Mouse (Mus musculus) midbrain, postnatal 0 days (tissue): ENCODE measurements around the gene Acot13. TPM values are rescaled to one million over a fixed set of nuclear protein-coding genes. Genes with fewer than 3 reads are reported as not detected.
A peak's percentile ranks its signal among the peaks of the same experiment; 100 is the strongest.
"Not testable (repeated sequence)": the region's sequence is repeated elsewhere in the genome, so short reads cannot be mapped to it uniquely, and the experiment has no call there.

ENCODE experiments used
- ATAC-seq: fragments of 200-750 bp; cut with Nextera tagmentation; 2 replicates; pipeline ENCODE4 v1.8.0; 2017; ENCODE audit warnings: moderate number of reproducible peaks, mild to moderate bottlenecking, moderate TSS enrichment, moderate library complexity; ENCODE audit not compliant: low FRiP score
- DNase-seq: peaks from one replicate; pipeline ENCODE4 v3.0.0-alpha.2; 2015; ENCODE audit warnings: low spot score
- H3K27ac ChIP-seq: fragments of 300-500 bp; sonication (generic); 2 replicates; pipeline ENCODE4 v1.5.1; 2014; ENCODE audit warnings: low read depth, mild to moderate bottlenecking, low read length, mixed read lengths
- H3K27me3 ChIP-seq: fragments of 300-500 bp; sonication (generic); 2 replicates; pipeline ENCODE4 v1.6.1; 2014; ENCODE audit warnings: low read length, control low read depth, mixed read lengths; ENCODE audit not compliant: insufficient read depth
- H3K36me3 ChIP-seq: fragments of 300-500 bp; sonication (generic); 2 replicates; pipeline ENCODE4 v1.6.1; 2014; ENCODE audit warnings: low read length, control low read depth, mixed read lengths; ENCODE audit not compliant: insufficient read depth
- H3K4me1 ChIP-seq: fragments of 300-500 bp; sonication (generic); 2 replicates; pipeline ENCODE4 v1.6.1; 2014; ENCODE audit warnings: mild to moderate bottlenecking, control low read depth, antibody characterized with exemption, low read length, mixed read lengths; ENCODE audit not compliant: insufficient read depth
- H3K4me2 ChIP-seq: fragments of 300-500 bp; sonication (generic); 2 replicates; pipeline ENCODE4 v1.6.1; 2014; ENCODE audit warnings: low read depth, mild to moderate bottlenecking, low read length, mixed read lengths; ENCODE audit not compliant: poor library complexity, severe bottlenecking
- H3K4me3 ChIP-seq: fragments of 300-500 bp; sonication (generic); 2 replicates; pipeline ENCODE4 v1.5.1; 2014; ENCODE audit warnings: low read depth, mild to moderate bottlenecking, low read length, moderate library complexity
- H3K9ac ChIP-seq: fragments of 300-500 bp; sonication (generic); replicated peaks from 2 replicates; pipeline ENCODE4 v1.6.1; 2014; ENCODE audit warnings: mild to moderate bottlenecking, low read length, moderate library complexity, mixed read lengths; ENCODE audit not compliant: poor library complexity, severe bottlenecking
- H3K9me3 ChIP-seq: fragments of 300-500 bp; sonication (generic); 2 replicates; pipeline ENCODE4 v1.6.1; 2016; ENCODE audit warnings: low read length, control low read depth
- CTCF ChIP-seq: IDR thresholded peaks from 2 replicates; pipeline ENCODE4 v1.5.1; 2016; ENCODE audit warnings: antibody characterized with exemption, mild to moderate bottlenecking
- WGBS: fragments of 180-500 bp; shearing (Covaris S2); extraction: QIAGEN DNeasy Blood & Tissue Kit; methylation state at CpG from one replicate; pipeline ENCODE4 v1.1.7; 2014; 5-methylcytosine and 5-hydroxymethylcytosine counted together
- polyA plus RNA-seq: library from polyadenylated mRNA; unstranded; fragments of >200 nt; fragmentation: Nextera tagmentation; extraction: Ambion mirVana; gene quantifications from 2 replicates; pipeline ENCODE4 v1.2.1, GENCODE M21; 2015
- total RNA-seq: library from RNA; depleted of rRNA; stranded (reverse); fragments of >200 nt; gene quantifications from 2 replicates; pipeline ENCODE4 v1.2.3, GENCODE M21; 2014; rRNA removed

Acot13 gene
- total and polyA plus RNA-seq, 2 experiments from 2014 or later = 25.4 to 67.1 TPM

DNA sequence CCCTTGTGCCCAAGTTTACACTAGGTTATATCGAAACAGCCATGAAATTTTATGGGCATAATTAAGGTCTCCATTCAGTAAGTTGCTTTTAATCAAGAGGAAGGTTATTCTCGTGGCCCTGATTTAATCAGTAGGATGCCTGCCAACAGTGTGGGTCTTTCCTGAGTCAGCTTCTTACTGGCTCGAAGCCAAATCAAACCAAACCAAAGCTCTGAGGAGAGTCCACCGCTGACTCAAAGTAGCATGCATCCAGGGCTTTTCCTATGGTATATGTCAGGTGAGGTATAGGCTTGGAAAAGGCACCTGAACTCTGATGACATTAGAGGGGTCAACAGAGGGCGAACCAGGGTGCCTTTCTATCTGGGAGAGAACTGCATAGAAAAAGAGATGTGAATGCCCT, 49.4 kb downstream of the Acot13 start:
- no peak for TF ChIP-seq CTCF
- no peak overlapping the region for H3K4me3 ChIP-seq
- H3K27me3 ChIP-seq = no peaks in the 10 kb centered on the region
- H3K9ac ChIP-seq = no peak overlapping the region
- no peak overlapping the region for H3K27ac ChIP-seq
- H3K9me3 ChIP-seq = no peaks in the 10 kb centered on the region
- 61% methylated on average over 5 of the region's 5 CpGs for WGBS
- ATAC-seq (no peak), DNase-seq (peak; percentile 43)
- H3K4me2 ChIP-seq = no peak overlapping the region
- no peaks in the 10 kb centered on the region for H3K36me3 ChIP-seq
- H3K4me1 ChIP-seq = no peaks in the 10 kb centered on the region

DNA sequence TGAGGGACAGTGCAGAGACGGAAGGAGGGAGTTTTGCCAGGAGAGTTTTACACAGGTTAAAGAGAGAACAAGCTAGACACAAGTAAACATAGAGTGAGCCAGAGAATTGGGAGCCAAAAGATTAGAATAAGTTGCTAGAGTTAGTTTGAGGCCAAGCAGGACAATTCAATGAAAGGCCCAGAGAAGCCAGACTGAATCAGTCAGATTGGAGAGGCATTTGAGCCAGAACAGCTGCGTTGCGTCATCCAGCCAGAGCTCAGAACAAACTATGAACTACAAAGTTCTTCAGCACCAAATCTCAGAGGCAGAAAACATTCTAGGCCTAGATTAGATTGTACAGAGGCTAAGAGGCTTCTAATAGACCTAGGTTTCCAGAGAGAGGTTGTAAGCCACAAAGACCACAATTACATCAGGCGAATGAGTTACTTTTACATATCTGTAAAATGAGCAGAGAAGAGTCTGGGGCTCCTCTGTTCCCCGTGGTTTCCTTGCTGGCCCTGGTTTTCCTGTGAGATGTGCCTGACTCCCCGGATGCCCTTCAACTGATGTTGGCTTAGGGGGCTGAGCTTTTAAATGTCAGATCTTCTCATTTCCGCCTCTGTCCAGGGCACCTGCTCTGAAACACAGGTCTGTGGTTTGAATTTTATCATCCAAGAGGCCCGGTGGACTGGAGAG, 52.5 kb downstream of the Acot13 start:
- H3K4me1 ChIP-seq = no peaks in the 10 kb centered on the region
- 89% methylated on average over 8 of the region's 8 CpGs for WGBS
- no peak for DNase-seq
- H3K4me3 ChIP-seq = no peak overlapping the region
- no peak overlapping the region for H3K4me2 ChIP-seq
- ATAC-seq = no peak
- TF ChIP-seq CTCF = no peak
- H3K9ac ChIP-seq = no peak overlapping the region
- H3K9me3 ChIP-seq = no peaks in the 10 kb centered on the region
- H3K27ac ChIP-seq = no peak overlapping the region
- no peaks in the 10 kb centered on the region for H3K27me3 ChIP-seq
- H3K36me3 ChIP-seq = no peaks in the 10 kb centered on the region

DNA sequence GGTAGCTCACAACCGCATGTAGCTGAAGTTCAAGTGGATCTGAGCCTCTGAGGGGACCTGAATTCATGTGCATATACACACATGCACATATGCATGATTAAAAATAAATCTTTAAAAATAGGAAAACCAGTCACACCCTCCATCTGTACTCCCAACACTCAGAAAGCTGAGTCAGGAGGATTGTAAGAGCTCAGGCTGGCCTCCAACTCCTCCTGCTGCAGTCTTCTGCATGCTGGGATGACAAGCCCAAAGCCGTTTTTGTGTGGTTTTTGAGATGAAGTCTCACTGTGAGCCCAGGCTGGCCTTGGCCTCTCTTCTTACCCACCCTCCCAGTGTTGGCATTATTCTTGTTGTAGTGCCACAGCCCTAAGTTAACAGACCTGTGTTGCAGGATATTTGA, 53.3 kb downstream of the Acot13 start:
- Histone ChIP-seq H3K27ac (no peak overlapping the region), H3K36me3 (no peaks in the 10 kb centered on the region), H3K27me3 (no peaks in the 10 kb centered on the region), H3K4me1 (no peaks in the 10 kb centered on the region), H3K4me3 (no peak overlapping the region), H3K9me3 (no peaks in the 10 kb centered on the region), H3K9ac (no peak overlapping the region), H3K4me2 (no peak overlapping the region)
- ATAC-seq (no peak), DNase-seq (no peak)
- no peak for TF ChIP-seq CTCF
- 77% methylated on average over 2 of the region's 2 CpGs for WGBS

DNA sequence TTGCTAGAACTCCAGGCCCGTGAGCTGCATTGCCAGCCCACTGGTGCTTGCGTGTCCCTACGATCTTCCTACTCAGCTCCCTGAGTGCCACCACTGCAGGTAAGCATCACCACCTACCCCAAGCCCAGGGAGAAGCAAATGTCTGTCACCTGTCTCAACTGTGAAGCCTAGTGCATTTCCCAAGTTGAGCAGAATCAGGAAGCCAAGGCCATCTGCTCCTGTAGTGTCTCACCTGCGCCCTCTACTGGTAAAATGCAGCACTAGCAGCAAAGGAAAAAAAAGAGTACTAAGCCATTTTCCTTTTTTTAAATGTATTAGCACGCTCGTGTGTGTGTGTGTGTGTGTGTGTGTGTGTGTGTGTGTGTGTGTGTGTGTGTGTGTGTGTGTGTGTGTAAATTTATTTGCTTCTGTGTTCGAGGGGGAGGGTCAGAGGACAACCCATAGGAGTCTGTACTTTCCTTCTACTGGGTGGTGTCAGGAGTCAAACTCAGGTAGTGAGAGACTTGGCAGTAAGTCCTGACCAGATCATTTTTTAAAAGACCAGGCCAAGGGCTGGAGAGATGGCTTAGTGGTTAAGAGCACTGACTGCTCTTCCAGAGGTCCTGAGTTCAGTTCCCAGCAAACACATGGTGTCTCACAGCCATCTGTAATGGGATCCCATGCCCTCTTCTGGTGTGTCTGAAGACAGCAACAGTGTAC, 55.0 kb downstream of the Acot13 start:
- Histone ChIP-seq H3K27ac (no peak overlapping the region), H3K36me3 (no peaks in the 10 kb centered on the region), H3K9me3 (no peaks in the 10 kb centered on the region), H3K27me3 (no peaks in the 10 kb centered on the region), H3K4me1 (no peaks in the 10 kb centered on the region), H3K4me2 (no peak overlapping the region), H3K4me3 (no peak overlapping the region), H3K9ac (no peak overlapping the region)
- no peak for ATAC-seq
- peak; percentile 86 for TF ChIP-seq CTCF
- WGBS = 46% methylated on average over 6 of the region's 7 CpGs
- peak; percentile 74 for DNase-seq

DNA sequence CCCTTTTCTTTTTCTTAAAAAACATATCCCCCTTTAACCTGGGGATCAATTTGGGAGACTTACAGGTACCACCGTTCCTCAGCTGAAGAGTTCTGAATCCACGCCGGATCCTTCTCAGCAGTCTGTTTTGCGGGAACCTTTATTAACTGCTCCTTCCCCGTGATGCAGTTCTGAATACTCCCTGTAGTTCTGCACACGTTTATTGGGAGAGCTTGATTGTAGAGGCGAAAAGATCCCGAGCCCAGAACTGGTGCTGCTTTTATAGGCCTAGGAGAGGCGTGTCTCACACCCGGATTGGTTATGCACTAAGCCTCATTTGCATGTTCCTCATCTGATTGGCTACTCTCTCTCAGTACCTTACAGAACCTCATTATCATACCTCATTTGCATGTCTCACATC, 59.9 kb downstream of the Acot13 start:
- H3K9me3 ChIP-seq, H3K36me3 ChIP-seq, H3K4me3 ChIP-seq, H3K9ac ChIP-seq, ATAC-seq, H3K27ac ChIP-seq, H3K4me2 ChIP-seq, H3K27me3 ChIP-seq, DNase-seq, H3K4me1 ChIP-seq: not testable (repeated sequence)
- 97% methylated on average over 10 of the region's 10 CpGs for WGBS

Other genes with a start within 250 kb of the Acot13 start
- 48.8 and 57.4 TPM in 2 replicates for gene Ripor2, start 249.4 kb downstream of the Acot13 start, total RNA-seq
- 17.7 and 19.6 TPM in 2 replicates for gene Ripor2, start 249.4 kb downstream of the Acot13 start, polyA plus RNA-seq
- not detected in 2 replicates for gene Armh2, start 90.3 kb downstream of the Acot13 start, total RNA-seq
- gene Armh2, start 90.3 kb downstream of the Acot13 start, polyA plus RNA-seq = 0.20 TPM in 1 of 2 replicates, not detected in the other
- 2.3 and 9.4 TPM in 2 replicates for gene Gmnn, start 69.6 kb downstream of the Acot13 start, total RNA-seq
- 10.2 and 11.6 TPM in 2 replicates for gene Gmnn, start 69.6 kb downstream of the Acot13 start, polyA plus RNA-seq
- gene BC005537, start 29.9 kb downstream of the Acot13 start, total RNA-seq = 52.2 and 61.8 TPM in 2 replicates
- 16.3 and 18.2 TPM in 2 replicates for gene BC005537, start 29.9 kb downstream of the Acot13 start, polyA plus RNA-seq
- gene Tdp2, start 139 bp upstream of the Acot13 start, total RNA-seq = 26.6 and 27.0 TPM in 2 replicates
- gene Tdp2, start 139 bp upstream of the Acot13 start, polyA plus RNA-seq = 25.5 and 28.5 TPM in 2 replicates
- 13.5 and 13.8 TPM in 2 replicates for gene D130043K22Rik, start 13.6 kb upstream of the Acot13 start, total RNA-seq
- 7.7 and 9.4 TPM in 2 replicates for gene D130043K22Rik, start 13.6 kb upstream of the Acot13 start, polyA plus RNA-seq
- 45.8 and 53.8 TPM in 2 replicates for gene Aldh5a1, start 106.1 kb upstream of the Acot13 start, total RNA-seq
- 14.6 and 15.4 TPM in 2 replicates for gene Aldh5a1, start 106.1 kb upstream of the Acot13 start, polyA plus RNA-seq
- 5.5 and 6.3 TPM in 2 replicates for gene Gpld1, start 111.6 kb upstream of the Acot13 start, total RNA-seq
- 2.6 and 3.8 TPM in 2 replicates for gene Gpld1, start 111.6 kb upstream of the Acot13 start, polyA plus RNA-seq
- 41.8 and 42.0 TPM in 2 replicates for gene Mrs2, start 188.8 kb upstream of the Acot13 start, total RNA-seq
- gene Mrs2, start 188.8 kb upstream of the Acot13 start, polyA plus RNA-seq = 10.9 and 13.0 TPM in 2 replicates
- 1.5 and 3.8 TPM in 2 replicates for gene Dcdc2a, start 224.5 kb upstream of the Acot13 start, total RNA-seq
- 6.3 and 8.0 TPM in 2 replicates for gene Dcdc2a, start 224.5 kb upstream of the Acot13 start, polyA plus RNA-seq